9 mouse cellular contexts compared by ENCODE assay signal in genomic region chr15:99819109-99819440, GRCm38 (mm10). TPM values are rescaled to one million over a fixed set of nuclear protein-coding genes. Genes with fewer than 3 reads are reported as not detected.
DNase-seq lines count a peak whose midpoint lies in the region; ATAC-seq lines count a peak whose summit lies in the region.
"Had no signal": no experiment of that assay in that cellular context is flagged by ENCODE, and none has a peak within 500 bp of the region (broad histone marks: within the 10 kb centered on the region; RNA-seq: fewer than 3 reads in every experiment).

No protein-coding gene starts in this region.

- peak overlapping the region; percentile 44 for H3K4me3 ChIP-seq in kidney, embryonic 14.5 days (ENCODE audit: low read length)
- peak overlapping the region; percentile 65 for H3K4me3 ChIP-seq in embryonic facial prominence, embryonic 10.5 days
- peak overlapping the region; percentile 11 for H3K4me3 ChIP-seq in hindbrain, embryonic 16.5 days (ENCODE audit: low read length)
- H3K4me3 ChIP-seq in midbrain, embryonic 15.5 days, result peak overlapping the region; percentile 17; the same call in 1 of the 2 replicates

- no peaks in the 10 kb centered on the region for H3K9me3 ChIP-seq in kidney, embryonic 14.5 days (ENCODE audit: control insufficient read depth, low read length)
- H3K9me3 ChIP-seq in embryonic facial prominence, embryonic 10.5 days, result peaks cover 12% of the 10 kb centered on the region; the same call in 1 of the 2 replicates
- H3K9me3 ChIP-seq in hindbrain, embryonic 16.5 days (ENCODE audit: control insufficient read depth, low read length), result no peaks in the 10 kb centered on the region
- no peaks in the 10 kb centered on the region for H3K9me3 ChIP-seq in midbrain, embryonic 15.5 days

- no peaks in the 10 kb centered on the region for H3K27me3 ChIP-seq in kidney, embryonic 14.5 days (ENCODE audit: control insufficient read depth, insufficient read depth, low read length)
- H3K27me3 ChIP-seq in embryonic facial prominence, embryonic 10.5 days (replicated peaks; ENCODE audit: low read depth, poor library complexity, severe bottlenecking), result no peaks in the 10 kb centered on the region
- no peaks in the 10 kb centered on the region for H3K27me3 ChIP-seq in hindbrain, embryonic 16.5 days (replicated peaks; ENCODE audit: control insufficient read depth, insufficient read depth, low read length)
- H3K27me3 ChIP-seq in midbrain, embryonic 15.5 days (replicated peaks), result no peaks in the 10 kb centered on the region

- peaks cover 3% of the 10 kb centered on the region; the same call in 1 of the 2 replicates for H3K36me3 ChIP-seq in kidney, embryonic 14.5 days (ENCODE audit: control insufficient read depth, insufficient read depth, low read length)
- H3K36me3 ChIP-seq in embryonic facial prominence, embryonic 10.5 days (replicated peaks), result peaks cover 30% of the 10 kb centered on the region
- no peaks in the 10 kb centered on the region for H3K36me3 ChIP-seq in hindbrain, embryonic 16.5 days (ENCODE audit: control insufficient read depth, insufficient read depth, low read length)
- no peaks in the 10 kb centered on the region for H3K36me3 ChIP-seq in midbrain, embryonic 15.5 days (replicated peaks)

- peak overlapping the region; percentile 63 for H3K9ac ChIP-seq in kidney, embryonic 14.5 days (ENCODE audit: low read depth, low read length)
- H3K9ac ChIP-seq in hindbrain, embryonic 16.5 days (ENCODE audit: low read depth, low read length), result peak overlapping the region; percentile 21; the same call in 1 of the 2 replicates
- H3K9ac ChIP-seq in midbrain, embryonic 15.5 days, result no peak overlapping the region

- WGBS in kidney, embryonic 14.5 days, result 18% methylated on average over 6 of the region's 6 CpGs
- WGBS in embryonic facial prominence, embryonic 10.5 days, result 17% methylated on average over 6 of the region's 6 CpGs
- WGBS in hindbrain, embryonic 16.5 days, result 29% methylated on average over 6 of the region's 6 CpGs
- WGBS in midbrain, embryonic 15.5 days, result 30% methylated on average over 6 of the region's 6 CpGs

- H3K4me1 ChIP-seq in kidney, embryonic 14.5 days (ENCODE audit: control insufficient read depth, insufficient read depth, low read length), result 0 out of 2 replicates have a peak, but pooled peaks cover 4% of the 10 kb centered on the region
- H3K4me1 ChIP-seq in embryonic facial prominence, embryonic 10.5 days, result peaks cover 56% of the 10 kb centered on the region
- peaks cover 12% of the 10 kb centered on the region for H3K4me1 ChIP-seq in hindbrain, embryonic 16.5 days (ENCODE audit: control insufficient read depth, insufficient read depth, low read depth, low read length)
- peaks cover 23% of the 10 kb centered on the region for H3K4me1 ChIP-seq in midbrain, embryonic 15.5 days

- intact Hi-C loops in left cerebral cortex, postnatal 25 days (cut with DNase I), result no loop called here

- DNase-seq in kidney, adult 8-10 months, result no peak
- DNase-seq in embryonic facial prominence, embryonic 10.5 days (ENCODE audit: low spot score), result no peak
- no peak for DNase-seq in urinary bladder, adult 18-20 months (ENCODE audit: low spot score in 2 of 2)
- DNase-seq in left cerebral cortex, postnatal 25 days (ENCODE audit: low spot score in 2 of 2), result no peak
- DNase-seq: thymus, postnatal 36 days had no signal

- 0 out of 2 replicates have a peak, but pooled peaks have one; percentile 11 for ATAC-seq in kidney, embryonic 14.5 days (ENCODE audit: low FRiP score, low TSS enrichment)
- ATAC-seq in hindbrain, embryonic 16.5 days, result peak; percentile 34; the same call in 1 of the 2 replicates
- no peak for ATAC-seq in midbrain, embryonic 15.5 days (replicated peaks)
- ATAC-seq in activated CD4-positive, CD25-positive, alpha-beta regulatory T cell, adult 4 months, result no peak

- peak overlapping the region; percentile 39 for H3K4me2 ChIP-seq in kidney, embryonic 14.5 days (replicated peaks; ENCODE audit: low read depth, low read length)
- peak overlapping the region; percentile 31 for H3K4me2 ChIP-seq in hindbrain, embryonic 16.5 days (ENCODE audit: low read length)
- H3K4me2 ChIP-seq in midbrain, embryonic 15.5 days, result peak overlapping the region; percentile 29

- peak overlapping the region; percentile 89 for H3K27ac ChIP-seq in kidney, embryonic 14.5 days (ENCODE audit: low read depth, low read length)
- H3K27ac ChIP-seq in embryonic facial prominence, embryonic 10.5 days (replicated peaks), result peak overlapping the region; percentile 96
- H3K27ac ChIP-seq in hindbrain, embryonic 16.5 days (ENCODE audit: low read depth, low read length), result peak overlapping the region; percentile 62
- H3K27ac ChIP-seq in midbrain, embryonic 15.5 days, result peak overlapping the region; percentile 77

RNA-seq across cellular contexts. Expression of gene Cers5, which starts 46.4 kb away (rescaled TPM):
- 74.9 and 87.7 TPM in 2 replicates for polyA plus RNA-seq in kidney, embryonic 14.5 days (2014; fragmentation: Nextera tagmentation; extraction: Ambion mirVana)
- 60.2 and 63.8 TPM in 2 replicates for polyA plus RNA-seq in embryonic facial prominence, embryonic 10.5 days (2016; fragmentation: Nextera tagmentation; extraction: Ambion mirVana)
- polyA plus RNA-seq in hindbrain, embryonic 16.5 days (2015; fragmentation: Nextera tagmentation; extraction: Ambion mirVana), result 91.9 and 95.2 TPM in 2 replicates
- 77.3 and 79.9 TPM in 2 replicates for polyA plus RNA-seq in midbrain, embryonic 15.5 days (2015; fragmentation: Nextera tagmentation; extraction: Ambion mirVana)
- 10 to 100 TPM; 63.5 to 71.6 TPM for polyA plus RNA-seq in activated CD4-positive, CD25-positive, alpha-beta regulatory T cell, adult 4 months (2017; shearing (Covaris generic))
- total RNA-seq in left cerebral cortex, postnatal 25 days (2021), result 10 to 100 TPM; 38.8 to 39.6 TPM

RNA-seq across cellular contexts. Expression of gene Lima1, which starts 56.2 kb away (rescaled TPM):
- 23.4 and 43.5 TPM in 2 replicates for polyA plus RNA-seq in kidney, embryonic 14.5 days (2014; fragmentation: Nextera tagmentation; extraction: Ambion mirVana)
- 62.3 and 65.4 TPM in 2 replicates for polyA plus RNA-seq in embryonic facial prominence, embryonic 10.5 days (2016; fragmentation: Nextera tagmentation; extraction: Ambion mirVana)
- polyA plus RNA-seq in hindbrain, embryonic 16.5 days (2015; fragmentation: Nextera tagmentation; extraction: Ambion mirVana), result 12.9 and 15.3 TPM in 2 replicates
- polyA plus RNA-seq in midbrain, embryonic 15.5 days (2015; fragmentation: Nextera tagmentation; extraction: Ambion mirVana), result 13.9 and 14.2 TPM in 2 replicates
- polyA plus RNA-seq in activated CD4-positive, CD25-positive, alpha-beta regulatory T cell, adult 4 months (2017; shearing (Covaris generic)), result under 1 TPM; 0.89 to 0.93 TPM
- total RNA-seq in left cerebral cortex, postnatal 25 days (2021), result 1 to 10 TPM; 9.1 to 9.3 TPM

Comparison
In these comparisons a context has a peak if more than half of its experiments do, and no peak if none do; other contexts are left out.
1. ATAC-seq: peak in kidney, embryonic 14.5 days (single experiment) and hindbrain, embryonic 16.5 days (single experiment); none in midbrain, embryonic 15.5 days (single experiment) and activated CD4-positive, CD25-positive, alpha-beta regulatory T cell, adult 4 months (single experiment).
2. H3K4me3 ChIP-seq: peak in every context shown above with its lines; median percentile 65 in embryonic facial prominence, embryonic 10.5 days; 44 in kidney, embryonic 14.5 days; 17 in midbrain, embryonic 15.5 days; 11 in hindbrain, embryonic 16.5 days.
3. Peak in every context shown above with its lines, with median percentiles within 50 percentile points of each other: H3K27ac ChIP-seq and H3K4me2 ChIP-seq.